ENCODE assay signal across 8 mouse cellular contexts in genomic region chr7:79275345-79275744, GRCm38 (mm10). TPM values are rescaled to one million over a fixed set of nuclear protein-coding genes. Genes with fewer than 3 reads are reported as not detected.
DNase-seq lines count a peak whose midpoint lies in the region; ATAC-seq lines count a peak whose summit lies in the region.

No protein-coding gene starts in this region.

- H3K27ac ChIP-seq in forebrain, embryonic 16.5 days (ENCODE audit: low read length), result 0 out of 2 replicates have a peak overlapping the region, but pooled peaks have one; percentile 26
- 0 out of 2 replicates have a peak overlapping the region, but pooled peaks have one; percentile 20 for H3K27ac ChIP-seq in neural tube, embryonic 13.5 days (replicated peaks)

- DNase-seq in cerebellum, postnatal 10 days, result peak; percentile 28 to 37
- no peak for DNase-seq in cerebellum, adult 18-20 months
- DNase-seq in CD4-positive, CD25-positive, alpha-beta regulatory T cell, adult 2 months (ENCODE audit: low read depth, low spot score), result peak; percentile 68
- peak; percentile 49 for DNase-seq in kidney, postnatal 10 days
- DNase-seq in adrenal gland, postnatal 36 days, result no peak

- peak overlapping the region; percentile 97 for H3K4me2 ChIP-seq in forebrain, embryonic 16.5 days (ENCODE audit: low read length)
- H3K4me2 ChIP-seq in neural tube, embryonic 13.5 days, result peak overlapping the region; percentile 77

- WGBS in forebrain, embryonic 16.5 days, result 43% methylated on average over 11 of the region's 11 CpGs
- 36% methylated on average over 11 of the region's 11 CpGs for WGBS in neural tube, embryonic 13.5 days

- H3K27me3 ChIP-seq in forebrain, embryonic 16.5 days (replicated peaks; ENCODE audit: control insufficient read depth, insufficient read depth, low read length), result no peaks in the 10 kb centered on the region
- H3K27me3 ChIP-seq in neural tube, embryonic 13.5 days, result no peaks in the 10 kb centered on the region

- H3K4me1 ChIP-seq in forebrain, embryonic 16.5 days (replicated peaks; ENCODE audit: control insufficient read depth, insufficient read depth, low read length), result peaks cover 51% of the 10 kb centered on the region
- H3K4me1 ChIP-seq in neural tube, embryonic 13.5 days (replicated peaks), result peaks cover 68% of the 10 kb centered on the region

- H3K36me3 ChIP-seq in forebrain, embryonic 16.5 days (ENCODE audit: control insufficient read depth, insufficient read depth), result no peaks in the 10 kb centered on the region
- H3K36me3 ChIP-seq in neural tube, embryonic 13.5 days, result no peaks in the 10 kb centered on the region

- H3K9ac ChIP-seq in forebrain, embryonic 16.5 days (replicated peaks; ENCODE audit: low read depth, low read length), result peak overlapping the region; percentile 31; the same call in 1 of the 2 replicates
- peak overlapping the region; percentile 85 for H3K9ac ChIP-seq in neural tube, embryonic 13.5 days

- peak overlapping the region; percentile 83 for H3K4me3 ChIP-seq in forebrain, embryonic 16.5 days (replicated peaks; ENCODE audit: low read length)
- peak overlapping the region; percentile 83 for H3K4me3 ChIP-seq in neural tube, embryonic 13.5 days

- H3K9me3 ChIP-seq in forebrain, embryonic 16.5 days (ENCODE audit: control insufficient read depth, low read length), result no peaks in the 10 kb centered on the region
- H3K9me3 ChIP-seq in neural tube, embryonic 13.5 days, result no peaks in the 10 kb centered on the region

- ATAC-seq in forebrain, embryonic 16.5 days, result no peak
- ATAC-seq in neural tube, embryonic 13.5 days (ENCODE audit: low read depth), result no peak
- ATAC-seq in cerebellum, adult (ENCODE audit: insufficient number of reproducible peaks, low FRiP score, low TSS enrichment), result no peak

RNA-seq across cellular contexts. Expression of gene Abhd2, which starts 2.3 kb away (rescaled TPM):
- 23.1 and 26.9 TPM in 2 replicates for polyA plus RNA-seq in forebrain, embryonic 16.5 days (2015; fragmentation: Nextera tagmentation; extraction: Ambion mirVana)
- polyA plus RNA-seq in neural tube, embryonic 13.5 days (2015; fragmentation: Nextera tagmentation; extraction: Ambion mirVana), result 15.7 and 16.7 TPM in 2 replicates
- 1,000 to 10,000 TPM; 1,294 to 1,382 TPM for total RNA-seq in adrenal gland, postnatal 36 days (2021)

Comparison
In these comparisons a context has a peak if more than half of its experiments do, and no peak if none do; other contexts are left out.
1. DNase-seq: peak in cerebellum, postnatal 10 days (2 of 2), CD4-positive, CD25-positive, alpha-beta regulatory T cell, adult 2 months (single experiment) and kidney, postnatal 10 days (single experiment); none in cerebellum, adult 18-20 months (0 of 2) and adrenal gland, postnatal 36 days (0 of 2).